Mouse (Mus musculus) lung, adult 2 months (tissue): ENCODE measurements around the gene Nop58. TPM values are rescaled to one million over a fixed set of nuclear protein-coding genes. Genes with fewer than 3 reads are reported as not detected.

ENCODE experiments used
- DNase-seq: peaks from one replicate; pipeline ENCODE4 v3.0.0; 2022
- H3K4me1 ChIP-seq: fragments of 200-500 bp; 2 replicates; pipeline ENCODE4 v1.6.1; 2011; ENCODE audit warnings: low read length; ENCODE audit not compliant: control insufficient read depth, insufficient read depth
- H3K4me3 ChIP-seq: fragments of 200-500 bp; replicated peaks from 2 replicates; pipeline ENCODE3; 2011; ENCODE audit warnings: low read depth, mild to moderate bottlenecking, control low read depth, low read length; ENCODE audit errors: extremely low read depth
- CTCF ChIP-seq: fragments of 200-500 bp; IDR thresholded peaks from 2 replicates; pipeline ENCODE4 v1.5.1; 2011; ENCODE audit warnings: mild to moderate bottlenecking, low read length, control low read depth; ENCODE audit not compliant: insufficient read depth
- POLR2A ChIP-seq: fragments of 200-500 bp; IDR thresholded peaks from 2 replicates; pipeline ENCODE4 v1.6.1; 2011; ENCODE audit warnings: low read depth, mild to moderate bottlenecking, control low read depth, low read length, borderline replicate concordance; ENCODE audit errors: extremely low read depth
- WGBS: fragments of 180-500 bp; shearing (Covaris S2); methylation state at CpG from one replicate; pipeline ENCODE4 v1.1.7; 2018; 5-methylcytosine and 5-hydroxymethylcytosine counted together
- polyA plus RNA-seq: library from polyadenylated mRNA; depleted of rRNA; stranded (reverse); fragments of >200 nt; gene quantifications from 2 replicates; pipeline ENCODE4 v1.2.3, GENCODE M21; 2012; rRNA removed

Gene Nop58
- polyA plus RNA-seq, 1 experiment = 11.6 TPM

GRCm38 (mm10) chr1:59755298-59755697 is 70.5 kb downstream of the Nop58 start:
- no peak overlapping the region for H3K4me3 ChIP-seq
- WGBS = 58% methylated on average over 1 of the region's 1 CpGs
- no peaks in the 10 kb centered on the region for H3K4me1 ChIP-seq
- DNase-seq = no peak
- TF ChIP-seq POLR2A (no peak), CTCF (no peak)

- 84% methylated on average over 1 of the region's 1 CpGs for WGBS
- H3K4me1 ChIP-seq = peaks cover 5% of the 10 kb centered on the region
- no peak overlapping the region for H3K4me3 ChIP-seq
- no peak for DNase-seq
- TF ChIP-seq POLR2A = no peak
- no peak for TF ChIP-seq CTCF
Measured at GRCm38 (mm10) chr1:59758325-59758724, 73.6 kb downstream of the Nop58 start.

- 3% methylated on average over 10 of the region's 10 CpGs for WGBS
- DNase-seq = peak; percentile 46
- TF ChIP-seq POLR2A = 0 out of 2 replicates have a peak, but pooled peaks have one; percentile 9
- no peak for TF ChIP-seq CTCF
- peaks cover 8% of the 10 kb centered on the region for H3K4me1 ChIP-seq
- H3K4me3 ChIP-seq = peak overlapping the region; percentile 85
Measured at GRCm38 (mm10) chr1:59762208-59762607, 77.4 kb downstream of the Nop58 start.

GRCm38 (mm10) chr1:59762651-59763163 is 77.9 kb downstream of the Nop58 start:
- peaks cover 8% of the 10 kb centered on the region for H3K4me1 ChIP-seq
- no peak for DNase-seq
- under 1% methylated on average over 44 of the region's 44 CpGs for WGBS
- H3K4me3 ChIP-seq = peak overlapping the region; percentile 85
- no peak for TF ChIP-seq CTCF
- TF ChIP-seq POLR2A = no peak

- DNase-seq = peak; percentile 87
- WGBS = 2% methylated on average over 62 of the region's 75 CpGs
- Histone ChIP-seq H3K4me3 (peak within 1 kb of the TSS; percentile 94), H3K4me1 (peaks cover 10% of the 10 kb centered on the region)
- TF ChIP-seq POLR2A (peak; percentile 96), CTCF (no peak)
Measured at GRCm38 (mm10) chr1:59763164-59763768, 78.5 kb downstream of the Nop58 start, which contains the start of gene Bmpr2. Gene Bmpr2 (plus strand): TSS chr1:59763400.

- peaks cover 10% of the 10 kb centered on the region for H3K4me1 ChIP-seq
- TF ChIP-seq POLR2A (peak; percentile 51; the same call in 1 of the 2 replicates), CTCF (no peak)
- WGBS = under 1% methylated on average over 55 of the region's 55 CpGs
- H3K4me3 ChIP-seq = peak overlapping the region; percentile 94
- peak; percentile 73 for DNase-seq
Measured at GRCm38 (mm10) chr1:59763781-59764251, 79.0 kb downstream of the Nop58 start.

GRCm38 (mm10) chr1:59764407-59764971 is 79.7 kb downstream of the Nop58 start:
- peak; percentile 72 for DNase-seq

GRCm38 (mm10) chr1:59765279-59765678 is 80.5 kb downstream of the Nop58 start:
- no peak for DNase-seq
- Histone ChIP-seq H3K4me1 (peaks cover 10% of the 10 kb centered on the region), H3K4me3 (peak overlapping the region; percentile 94)
- TF ChIP-seq CTCF = no peak
- TF ChIP-seq POLR2A = no peak
- 1% methylated on average over 4 of the region's 4 CpGs for WGBS

More at GRCm38 (mm10) chr1:59764407-59764971, 79.7 kb downstream of the Nop58 start:
- under 1% methylated on average over 27 of the region's 27 CpGs for WGBS
- peak overlapping the region; percentile 94 for H3K4me3 ChIP-seq
- peaks cover 10% of the 10 kb centered on the region for H3K4me1 ChIP-seq
- TF ChIP-seq POLR2A (peak; percentile 70; the same call in 1 of the 2 replicates), CTCF (no peak)

GRCm38 (mm10) chr1:59766626-59767025 is 81.9 kb downstream of the Nop58 start:
- no peak for TF ChIP-seq CTCF
- TF ChIP-seq POLR2A = no peak
- H3K4me3 ChIP-seq = peak overlapping the region; percentile 72
- peaks cover 7% of the 10 kb centered on the region for H3K4me1 ChIP-seq
- DNase-seq = no peak

Other genes with a start within 250 kb of the Nop58 start
- gene Fzd7, start 202.5 kb upstream of the Nop58 start, polyA plus RNA-seq = 39.4 and 41.0 TPM in 2 replicates
- gene Gm973, start 168.7 kb upstream of the Nop58 start, polyA plus RNA-seq = 1.6 and 2.5 TPM in 2 replicates
- 10.4 and 16.2 TPM in 2 replicates for gene Sumo1, start 14.1 kb upstream of the Nop58 start, polyA plus RNA-seq
- gene Bmpr2, start 78.4 kb downstream of the Nop58 start, polyA plus RNA-seq = 41.0 and 55.7 TPM in 2 replicates
- gene Fam117b, start 228.0 kb downstream of the Nop58 start, polyA plus RNA-seq = 18.8 and 28.6 TPM in 2 replicates